8 mouse cellular contexts compared by ENCODE assay signal in genomic region chr2:35898425-35899134, GRCm38 (mm10).
DNase-seq lines count a peak whose midpoint lies in the region; ATAC-seq and TF ChIP-seq lines count a peak whose summit lies in the region.

No protein-coding gene starts in this region.

- TF ChIP-seq CTCF in stomach, postnatal 0 days (IDR thresholded peaks at IDR 0.05; ENCODE audit: low read depth), result no peak

- peak; percentile 11; the same call in 1 of the 2 replicates for ATAC-seq in liver, embryonic 16.5 days (ENCODE audit: low read depth)
- 0 out of 2 replicates have a peak, but pooled peaks have one; percentile 31 for ATAC-seq in stomach, postnatal 0 days (ENCODE audit: low FRiP score, low TSS enrichment)

- DNase-seq in spleen, adult 12 weeks (ENCODE audit: low spot score), result peak; percentile 2
- DNase-seq in spleen, postnatal 14 days (ENCODE audit: low spot score in 2 of 2), result no peak
- DNase-seq in gastrocnemius, postnatal 14 days, result peak; percentile 86
- no peak for DNase-seq in stomach, postnatal 0 days (ENCODE audit: low spot score)
- no peak for DNase-seq in urinary bladder, adult 2 months (ENCODE audit: low spot score)
- DNase-seq in thymus, postnatal 25 days, result no peak
- DNase-seq in left cerebral cortex, adult 9 months (ENCODE audit: low spot score in 2 of 2), result no peak

- H3K36me3 ChIP-seq in liver, embryonic 16.5 days (ENCODE audit: control insufficient read depth, insufficient read depth), result no peaks in the 10 kb centered on the region
- no peaks in the 10 kb centered on the region for H3K36me3 ChIP-seq in stomach, postnatal 0 days (ENCODE audit: control insufficient read depth, insufficient read depth, low read length)

- no peak overlapping the region for H3K4me2 ChIP-seq in liver, embryonic 16.5 days (ENCODE audit: low read depth, low read length)
- no peak overlapping the region for H3K4me2 ChIP-seq in stomach, postnatal 0 days (replicated peaks; ENCODE audit: low read depth)

- no peak overlapping the region for H3K4me3 ChIP-seq in liver, embryonic 16.5 days (ENCODE audit: low read depth, low read length)
- H3K4me3 ChIP-seq in stomach, postnatal 0 days (ENCODE audit: low read depth, low read length), result no peak overlapping the region

- H3K9me3 ChIP-seq in liver, embryonic 16.5 days (replicated peaks; ENCODE audit: control insufficient read depth, low read length), result no peaks in the 10 kb centered on the region
- H3K9me3 ChIP-seq in stomach, postnatal 0 days (ENCODE audit: control insufficient read depth, low read length), result no peaks in the 10 kb centered on the region

- no peak overlapping the region for H3K9ac ChIP-seq in liver, embryonic 16.5 days (ENCODE audit: low read depth, low read length)
- H3K9ac ChIP-seq in stomach, postnatal 0 days (ENCODE audit: low read length), result no peak overlapping the region

- intact Hi-C loops in gastrocnemius, postnatal 14 days (cut with DNase I; ENCODE audit: low total_unique reads), result no loop called here

- H3K4me1 ChIP-seq in liver, embryonic 16.5 days (ENCODE audit: control insufficient read depth, low read depth, low read length), result no peaks in the 10 kb centered on the region
- no peaks in the 10 kb centered on the region for H3K4me1 ChIP-seq in stomach, postnatal 0 days (replicated peaks; ENCODE audit: control insufficient read depth, insufficient read depth)

- H3K27ac ChIP-seq in liver, embryonic 16.5 days (ENCODE audit: low read length), result no peak overlapping the region
- H3K27ac ChIP-seq in stomach, postnatal 0 days (replicated peaks), result no peak overlapping the region

- WGBS in liver, embryonic 16.5 days (ENCODE audit: insufficient replicate concordance), result 46% methylated on average over 6 of the region's 6 CpGs
- WGBS in stomach, postnatal 0 days, result 73% methylated on average over 6 of the region's 6 CpGs

- no peak for TF ChIP-seq EP300 in stomach, postnatal 0 days (optimal IDR thresholded peaks at IDR 0.05)

- H3K27me3 ChIP-seq in liver, embryonic 16.5 days (ENCODE audit: control insufficient read depth, insufficient read depth, low read depth, low read length), result no peaks in the 10 kb centered on the region
- no peaks in the 10 kb centered on the region for H3K27me3 ChIP-seq in stomach, postnatal 0 days (ENCODE audit: control insufficient read depth, insufficient read depth, low read length)

Comparison
In these comparisons a context has a peak if more than half of its experiments do, and no peak if none do; other contexts are left out.
1. DNase-seq: peak in spleen, adult 12 weeks (single experiment) and gastrocnemius, postnatal 14 days (single experiment); none in spleen, postnatal 14 days (0 of 2), stomach, postnatal 0 days (single experiment), urinary bladder, adult 2 months (single experiment), thymus, postnatal 25 days (single experiment) and left cerebral cortex, adult 9 months (0 of 2).